In the genomic region with DNA sequence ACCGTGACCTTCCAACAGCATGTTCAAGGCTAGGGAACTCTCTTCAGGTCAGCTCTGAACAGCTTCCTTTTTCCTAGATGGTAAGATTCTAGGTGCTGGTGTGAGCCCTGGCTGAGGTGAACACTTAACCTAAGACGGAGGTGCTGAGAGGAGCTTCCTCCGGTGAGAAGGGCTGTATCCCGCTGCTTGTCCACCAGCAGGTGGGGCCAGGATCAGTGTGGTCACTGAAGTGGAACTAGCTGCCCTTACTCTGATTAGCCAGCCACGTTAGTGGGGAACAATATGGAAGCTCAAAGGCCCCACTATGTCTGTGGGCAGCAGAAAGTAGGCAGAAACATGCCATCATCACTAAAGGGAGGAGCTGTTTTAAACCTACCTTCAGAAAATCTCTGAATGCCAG, we compare ENCODE assay signal across 19 mouse cellular contexts.
DNase-seq lines count a peak whose midpoint lies in the region; ATAC-seq and TF ChIP-seq lines count a peak whose summit lies in the region.
"Had no signal": no experiment of that assay in that cellular context is flagged by ENCODE, and none has a peak within 500 bp of the region (broad histone marks: within the 10 kb centered on the region; RNA-seq: fewer than 3 reads in every experiment).

No protein-coding gene starts in this region.

- peak; percentile 37 for DNase-seq in kidney, adult 18-20 months
- no peak for DNase-seq in kidney, adult 11 months
- no peak for DNase-seq in lung, postnatal 0 days (ENCODE audit: low spot score)
- no peak for DNase-seq in lung, adult 18-20 months
- peak; percentile 50 to 71 for DNase-seq in kidney, postnatal 36 days
- DNase-seq: adrenal gland, adult 2 months; cerebellum, adult 11-12 months; cerebellum, postnatal 36 days; heart, postnatal 4 days; liver, postnatal 0 days; right cerebral cortex, postnatal 25 days; thymus, postnatal 14 days had no signal

- no peak overlapping the region for H3K4me3 ChIP-seq in lung, postnatal 0 days (ENCODE audit: low read depth, low read length)
- H3K4me3 ChIP-seq in embryonic fibroblast, embryonic 13.5 days (ENCODE audit: insufficient read depth, low read length) = no peak overlapping the region
- no peak overlapping the region for H3K4me3 ChIP-seq in midbrain, embryonic 13.5 days (replicated peaks)
- H3K4me3 ChIP-seq: embryonic facial prominence, embryonic 10.5 days; erythroblast, embryonic 14.5 days; forebrain, embryonic 15.5 days; neural tube, embryonic 12.5 days had no signal

- WGBS in lung, postnatal 0 days = 87% methylated on average over 5 of the region's 5 CpGs
- WGBS in midbrain, embryonic 13.5 days = 67% methylated on average over 5 of the region's 5 CpGs

- no peak overlapping the region for H3K27ac ChIP-seq in lung, postnatal 0 days (ENCODE audit: low read length)
- no peak overlapping the region for H3K27ac ChIP-seq in embryonic fibroblast, embryonic 13.5 days (ENCODE audit: insufficient read depth, low read length)
- H3K27ac ChIP-seq in midbrain, embryonic 13.5 days = no peak overlapping the region
- H3K27ac ChIP-seq: embryonic facial prominence, embryonic 10.5 days; forebrain, embryonic 15.5 days; neural tube, embryonic 12.5 days had no signal

- peaks cover 16% of the 10 kb centered on the region; the same call in 1 of the 2 replicates for H3K36me3 ChIP-seq in lung, postnatal 0 days (ENCODE audit: insufficient read depth, low read length)
- peaks cover 69% of the 10 kb centered on the region for H3K36me3 ChIP-seq in midbrain, embryonic 13.5 days

- no peaks in the 10 kb centered on the region for H3K27me3 ChIP-seq in lung, postnatal 0 days (replicated peaks; ENCODE audit: insufficient read depth, low read length)
- H3K27me3 ChIP-seq in midbrain, embryonic 13.5 days = no peaks in the 10 kb centered on the region
- H3K27me3 ChIP-seq: forebrain, embryonic 15.5 days; neural tube, embryonic 12.5 days had no signal

- no peak for ATAC-seq in lung, postnatal 0 days
- ATAC-seq in erythroid progenitor cell, adult 5-6 weeks (replicated peaks; ENCODE audit: low FRiP score, poor library complexity, severe bottlenecking) = no peak
- ATAC-seq in midbrain, embryonic 13.5 days = no peak
- ATAC-seq: forebrain, embryonic 15.5 days; liver, postnatal 0 days had no signal

- no peaks in the 10 kb centered on the region for H3K4me1 ChIP-seq in lung, postnatal 0 days (ENCODE audit: insufficient read depth, low read depth, low read length)
- no peaks in the 10 kb centered on the region for H3K4me1 ChIP-seq in embryonic fibroblast, embryonic 13.5 days (ENCODE audit: control insufficient read depth, insufficient read depth, low read length)
- H3K4me1 ChIP-seq in midbrain, embryonic 13.5 days (replicated peaks) = 0 out of 2 replicates have a peak, but pooled peaks cover 5% of the 10 kb centered on the region
- H3K4me1 ChIP-seq: embryonic facial prominence, embryonic 10.5 days; forebrain, embryonic 15.5 days; neural tube, embryonic 12.5 days had no signal

- TF ChIP-seq POLR2A in embryonic fibroblast, embryonic 13.5 days (IDR thresholded peaks at IDR 0.05; ENCODE audit: low read depth, low read length) = no peak

- peak; percentile 43 for TF ChIP-seq CTCF in lung, postnatal 0 days (IDR thresholded peaks at IDR 0.05)
- peak; percentile 17; the same call in 1 of the 2 replicates for TF ChIP-seq CTCF in embryonic fibroblast, embryonic 13.5 days (IDR thresholded peaks at IDR 0.05; ENCODE audit: borderline replicate concordance, insufficient read depth, low read length)

- H3K4me2 ChIP-seq in lung, postnatal 0 days (replicated peaks; ENCODE audit: low read depth, low read length) = no peak overlapping the region
- H3K4me2 ChIP-seq in midbrain, embryonic 13.5 days (replicated peaks) = no peak overlapping the region
- H3K4me2 ChIP-seq: forebrain, embryonic 15.5 days; neural tube, embryonic 12.5 days had no signal

- no peak overlapping the region for H3K9ac ChIP-seq in lung, postnatal 0 days (replicated peaks; ENCODE audit: low read depth)
- no peak overlapping the region for H3K9ac ChIP-seq in midbrain, embryonic 13.5 days (replicated peaks)
- H3K9ac ChIP-seq: forebrain, embryonic 15.5 days; liver, postnatal 0 days; neural tube, embryonic 12.5 days had no signal

- TF ChIP-seq EP300 in lung, postnatal 0 days (IDR thresholded peaks at IDR 0.05) = no peak

- H3K9me3 ChIP-seq in lung, postnatal 0 days (ENCODE audit: low read length) = no peaks in the 10 kb centered on the region
- H3K9me3 ChIP-seq in midbrain, embryonic 13.5 days = no peaks in the 10 kb centered on the region
- H3K9me3 ChIP-seq: embryonic facial prominence, embryonic 10.5 days; forebrain, embryonic 15.5 days; neural tube, embryonic 12.5 days had no signal

Comparison
In these comparisons a context has a peak if more than half of its experiments do, and no peak if none do; other contexts are left out.
1. DNase-seq: peak in kidney, adult 18-20 months (single experiment) and kidney, postnatal 36 days (2 of 2); none in kidney, adult 11 months (single experiment), lung, postnatal 0 days (single experiment) and lung, adult 18-20 months (0 of 2).